Mouse (Mus musculus) olfactory bulb, adult 2 months (tissue): ENCODE results near the gene AI661453. TPM values are rescaled to one million over a fixed set of nuclear protein-coding genes. Genes with fewer than 3 reads are reported as not detected.
"Not testable (repeated sequence)": the region's sequence is repeated elsewhere in the genome, so short reads cannot be mapped to it uniquely, and the experiment has no call there.

Source experiments
- H3K27ac ChIP-seq: fragments of 200-500 bp; 2 replicates; pipeline ENCODE4 v1.5.1; 2012; ENCODE audit warnings: low read depth, low read length; ENCODE audit not compliant: insufficient read depth
- H3K4me1 ChIP-seq: fragments of 200-500 bp; 2 replicates; pipeline ENCODE4 v1.6.1; 2012; ENCODE audit warnings: low read length; ENCODE audit not compliant: control insufficient read depth, insufficient read depth
- H3K4me3 ChIP-seq: fragments of 200-500 bp; 2 replicates; pipeline ENCODE4 v1.5.1; 2012; ENCODE audit warnings: mild to moderate bottlenecking, low read depth, low read length, moderate library complexity; ENCODE audit not compliant: insufficient read depth
- CTCF ChIP-seq: fragments of 200-500 bp; IDR thresholded peaks from 2 replicates; pipeline ENCODE4 v1.5.1; 2012; ENCODE audit warnings: low read depth, mild to moderate bottlenecking, low read length, moderate library complexity; ENCODE audit not compliant: insufficient read depth
- POLR2A ChIP-seq: fragments of 200-500 bp; IDR thresholded peaks from 2 replicates; pipeline ENCODE4 v1.6.1; 2012; ENCODE audit warnings: mild to moderate bottlenecking, low read depth, low read length, moderate library complexity; ENCODE audit not compliant: insufficient read depth
- WGBS: fragments of 180-500 bp; shearing (Covaris S2); methylation state at CpG from one replicate; pipeline ENCODE4 v1.1.7; 2018; 5-methylcytosine and 5-hydroxymethylcytosine counted together
- polyA plus RNA-seq: library from polyadenylated mRNA; stranded (reverse); fragments of >200 nt; gene quantifications from 2 replicates; pipeline ENCODE4 v1.2.4, GENCODE M21; 2012; ENCODE audit warnings: low replicate concordance; ENCODE audit not compliant: missing spikeins, insufficient read depth, insufficient read length

AI661453 gene
- polyA plus RNA-seq: not detected in 2 replicates

DNA sequence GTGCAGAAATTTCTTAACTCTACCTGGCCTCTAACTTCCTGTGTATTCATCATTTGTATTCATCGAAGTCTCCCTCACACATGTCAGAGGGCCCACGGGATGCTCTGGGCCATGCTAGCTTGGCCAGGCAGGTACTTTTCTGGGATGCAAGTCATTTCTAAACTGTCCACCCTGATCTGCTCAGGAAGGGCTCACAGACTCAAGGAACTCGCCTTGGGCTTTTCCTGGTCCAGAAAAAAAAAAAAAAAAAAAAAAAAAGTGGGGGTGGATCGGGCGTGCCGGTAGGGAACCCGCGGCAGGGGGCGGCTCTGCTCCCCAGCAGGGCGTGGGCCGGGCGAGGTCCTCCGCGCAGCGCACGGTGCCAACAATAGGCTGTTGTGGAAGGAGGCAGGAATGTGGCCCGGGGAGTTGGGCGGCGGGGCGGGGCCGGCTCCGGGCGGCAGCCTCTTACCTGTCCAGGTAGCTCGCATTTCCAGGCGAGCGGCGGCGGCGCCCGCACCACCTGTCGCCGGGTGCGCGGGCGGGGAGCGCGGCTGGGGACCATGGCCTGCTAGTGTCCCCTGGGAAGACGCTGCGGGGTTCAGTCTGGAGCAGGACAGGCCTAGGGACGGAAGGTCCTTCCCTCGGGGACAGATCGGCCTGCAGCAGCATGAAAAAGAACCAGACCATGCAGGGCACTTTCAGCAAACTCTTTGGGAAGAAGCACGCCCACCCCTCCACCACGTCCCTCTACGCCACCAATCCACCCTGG, at the start of gene AI661453:
AI661453 (plus strand) TSS at position 460 of the 751 bp plus-strand sequence.
- Histone ChIP-seq H3K4me3 (peak within 1 kb of the TSS; percentile 26), H3K27ac (no peak within 1 kb of the TSS), H3K4me1 (peaks cover 19% of the 10 kb centered on the region)
- TF ChIP-seq POLR2A: no peak
- no peak for TF ChIP-seq CTCF
- 4% methylated on average over 42 of the region's 45 CpGs for WGBS

DNA sequence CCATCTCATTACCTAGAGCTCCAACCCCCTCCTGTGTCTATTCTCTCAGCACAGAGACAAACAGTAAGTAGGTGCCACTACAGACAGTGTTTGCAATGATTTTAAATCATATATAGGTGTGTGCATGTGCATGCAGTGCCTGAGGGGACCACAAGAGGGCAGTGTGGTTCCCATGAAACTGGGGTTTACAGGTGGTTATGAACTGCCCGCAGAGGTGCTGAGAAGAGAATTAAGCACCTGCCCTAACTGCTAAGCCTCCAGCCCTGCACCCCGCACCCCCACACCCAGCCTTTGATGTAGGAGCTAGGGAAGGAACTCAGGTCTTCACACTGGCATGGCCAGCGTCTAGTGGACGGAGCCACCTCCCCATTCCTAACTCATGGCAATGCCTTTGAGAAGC, 49.8 kb upstream of the AI661453 start:
- 60% methylated on average over 4 of the region's 4 CpGs for WGBS
- Histone ChIP-seq H3K4me3 (no peak overlapping the region), H3K4me1 (no peaks in the 10 kb centered on the region), H3K27ac (no peak overlapping the region)
- peak; percentile 55; the same call in 1 of the 2 replicates for TF ChIP-seq CTCF
- TF ChIP-seq POLR2A: no peak

GRCm38 (mm10) chr17:47394223-47394869, 42.1 kb upstream of the AI661453 start:
- no peak overlapping the region for H3K4me3 ChIP-seq
- WGBS: 20% methylated on average over 24 of the region's 24 CpGs
- peaks cover 12% of the 10 kb centered on the region; the same call in 1 of the 2 replicates for H3K4me1 ChIP-seq
- TF ChIP-seq POLR2A (no peak), CTCF (no peak)
- H3K27ac ChIP-seq: no peak overlapping the region

- H3K27ac ChIP-seq: no peak overlapping the region
- 6% methylated on average over 19 of the region's 20 CpGs for WGBS
- H3K4me1 ChIP-seq: peaks cover 12% of the 10 kb centered on the region; the same call in 1 of the 2 replicates
- TF ChIP-seq CTCF (no peak), POLR2A (no peak)
- H3K4me3 ChIP-seq: peak overlapping the region; percentile 23
Observed at GRCm38 (mm10) chr17:47395376-47395913, 41.0 kb upstream of the AI661453 start.

GRCm38 (mm10) chr17:47399091-47399490, 37.3 kb upstream of the AI661453 start:
- Histone ChIP-seq H3K4me1 (peaks cover 12% of the 10 kb centered on the region; the same call in 1 of the 2 replicates), H3K27ac (no peak overlapping the region), H3K4me3 (no peak overlapping the region)
- 86% methylated on average over 8 of the region's 8 CpGs for WGBS
- TF ChIP-seq CTCF (no peak), POLR2A (no peak)

DNA sequence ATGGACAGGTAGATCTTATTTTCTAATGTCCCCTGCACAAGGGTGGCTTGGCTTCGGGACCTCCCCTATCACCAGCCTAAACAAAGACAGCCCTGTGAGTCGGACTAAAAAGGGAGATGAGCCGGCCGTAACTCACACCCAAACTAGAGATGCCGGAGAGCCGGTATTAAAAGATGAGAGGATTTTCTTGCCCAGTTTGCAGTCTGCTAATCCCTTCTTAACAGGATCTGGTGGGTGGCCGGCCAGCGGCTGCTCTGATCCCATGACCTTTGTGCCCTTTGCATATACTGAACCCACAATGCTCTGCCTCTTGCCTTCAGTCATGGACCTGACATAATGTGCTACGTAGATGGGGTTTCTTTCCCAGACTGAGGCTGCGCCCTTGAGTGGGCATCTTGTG, 36.0 kb upstream of the AI661453 start, which contains the start of gene Guca1a:
Guca1a (minus strand) TSS at position 134 of the 400 bp plus-strand sequence.
- 20% methylated on average over 10 of the region's 10 CpGs for WGBS
- H3K4me3 ChIP-seq: no peak within 1 kb of the TSS
- peaks cover 1% of the 10 kb centered on the region; the same call in 1 of the 2 replicates for H3K4me1 ChIP-seq
- no peak within 1 kb of the TSS for H3K27ac ChIP-seq
- TF ChIP-seq CTCF (no peak), POLR2A (no peak)

DNA sequence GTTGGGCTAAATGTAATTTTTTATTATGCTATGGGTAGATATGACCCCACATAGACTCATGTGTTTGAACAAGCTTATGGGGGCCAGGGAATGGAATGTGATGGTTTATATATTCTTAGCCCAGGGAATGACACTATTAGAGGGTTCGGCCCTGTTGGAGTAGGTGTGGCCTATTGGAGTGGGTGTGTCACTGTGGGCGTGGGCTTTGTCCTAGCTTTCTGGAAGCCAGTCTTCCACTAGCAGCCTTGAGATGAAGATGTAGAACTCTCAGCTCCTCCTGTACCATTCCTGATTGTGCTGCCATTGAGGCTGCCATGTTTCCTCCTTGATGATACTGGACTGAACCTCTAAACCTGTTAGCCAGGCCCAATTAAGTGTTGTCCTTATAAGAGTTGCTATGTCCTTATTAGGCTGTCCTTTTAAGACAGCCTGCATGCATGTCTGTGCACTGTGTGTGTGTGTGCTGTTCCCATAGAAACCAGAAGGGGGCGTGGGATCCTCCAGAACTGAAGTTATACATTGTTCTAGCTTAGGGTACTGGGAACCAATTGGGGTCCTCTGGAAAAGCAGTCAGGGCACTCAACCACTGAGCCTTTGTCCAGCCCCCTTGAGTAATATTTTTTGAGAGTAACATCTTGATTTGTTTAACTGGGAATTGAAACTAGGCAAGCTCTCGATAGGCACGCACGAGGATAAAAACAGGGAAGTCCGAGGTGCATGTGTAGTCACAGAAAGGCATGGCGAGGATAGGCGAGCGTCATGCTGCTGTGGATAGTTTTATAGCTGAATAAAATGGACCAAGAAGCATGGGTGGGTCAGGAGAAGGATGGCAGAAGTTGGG, 28.5 kb upstream of the AI661453 start:
- Histone ChIP-seq H3K4me1 (peaks cover 8% of the 10 kb centered on the region), H3K27ac (no peak overlapping the region), H3K4me3 (no peak overlapping the region)
- WGBS: 69% methylated on average over 10 of the region's 10 CpGs
- no peak for TF ChIP-seq CTCF
- TF ChIP-seq POLR2A: no peak

- no peak overlapping the region for H3K27ac ChIP-seq
- 24% methylated on average over 8 of the region's 8 CpGs for WGBS
- H3K4me1 ChIP-seq: peaks cover 8% of the 10 kb centered on the region
- no peak for TF ChIP-seq POLR2A
- no peak for TF ChIP-seq CTCF
- H3K4me3 ChIP-seq: no peak overlapping the region
Observed at GRCm38 (mm10) chr17:47408558-47408898, 27.9 kb upstream of the AI661453 start.

GRCm38 (mm10) chr17:47409897-47410861, 26.2 kb upstream of the AI661453 start:
- H3K27ac ChIP-seq, H3K4me1 ChIP-seq: not testable (repeated sequence)
- H3K4me3 ChIP-seq: peak overlapping the region; percentile 40
- 2% methylated on average over 74 of the region's 74 CpGs for WGBS
